Mouse (Mus musculus) embryonic facial prominence, embryonic 11.5 days (tissue): ENCODE data around the gene Amotl2. TPM values are rescaled to one million over a fixed set of nuclear protein-coding genes. Genes with fewer than 3 reads are reported as not detected.

ENCODE experiments used
- ATAC-seq: fragments of 200-750 bp; cut with Nextera tagmentation; replicated peaks from 2 replicates; pipeline ENCODE4 v1.8.0; 2017; ENCODE audit warnings: low read depth; ENCODE audit not compliant: insufficient number of reproducible peaks, low FRiP score, low TSS enrichment
- DNase-seq: peaks from one replicate; pipeline ENCODE4 v3.0.0-alpha.2; 2015; ENCODE audit warnings: low spot score
- H3K27ac ChIP-seq: fragments of 300-500 bp; sonication (generic); replicated peaks from 2 replicates; pipeline ENCODE4 v1.5.1; 2014; ENCODE audit warnings: mild to moderate bottlenecking, low read depth, low read length, control low read depth
- H3K27me3 ChIP-seq: fragments of 300-500 bp; sonication (generic); 2 replicates; pipeline ENCODE4 v1.6.1; 2014; ENCODE audit warnings: mild to moderate bottlenecking, low read length, moderate library complexity, mixed read lengths; ENCODE audit not compliant: control insufficient read depth, insufficient read depth
- H3K36me3 ChIP-seq: fragments of 300-500 bp; sonication (generic); replicated peaks from 2 replicates; pipeline ENCODE4 v1.6.1; 2014; ENCODE audit warnings: low read depth, mild to moderate bottlenecking, low read length, moderate library complexity, mixed read lengths; ENCODE audit not compliant: control insufficient read depth, insufficient read depth
- H3K4me1 ChIP-seq: fragments of 300-500 bp; sonication (generic); 2 replicates; pipeline ENCODE4 v1.6.1; 2014; ENCODE audit warnings: low read length, mixed read lengths; ENCODE audit not compliant: control insufficient read depth, insufficient read depth
- H3K4me2 ChIP-seq: fragments of 300-500 bp; sonication (generic); 2 replicates; pipeline ENCODE4 v1.6.1; 2014; ENCODE audit warnings: low read depth, mild to moderate bottlenecking, control low read depth, low read length, moderate library complexity
- H3K4me3 ChIP-seq: fragments of 300-500 bp; sonication (generic); 2 replicates; pipeline ENCODE4 v1.5.1; 2014; ENCODE audit warnings: low read depth, low read length, control low read depth
- H3K9ac ChIP-seq: fragments of 300-500 bp; sonication (generic); replicated peaks from 2 replicates; pipeline ENCODE4 v1.6.1; 2014; ENCODE audit warnings: mild to moderate bottlenecking, control low read depth, low read length
- H3K9me3 ChIP-seq: fragments of 300-500 bp; sonication (generic); replicated peaks from 2 replicates; pipeline ENCODE4 v1.6.1; 2016; ENCODE audit warnings: mild to moderate bottlenecking, low read length, inconsistent platforms, mixed read lengths; ENCODE audit not compliant: control insufficient read depth
- WGBS: fragments of 180-500 bp; shearing (Covaris S2); extraction: QIAGEN DNeasy Blood & Tissue Kit; methylation state at CpG from one replicate; pipeline ENCODE4 v1.1.7; 2014; 5-methylcytosine and 5-hydroxymethylcytosine counted together
- polyA plus RNA-seq: library from polyadenylated mRNA; unstranded; fragments of >200 nt; fragmentation: Nextera tagmentation; extraction: Ambion mirVana; gene quantifications from 2 replicates; pipeline ENCODE4 v1.2.1, GENCODE M21; 2014

The Amotl2 gene
- polyA plus RNA-seq, 1 experiment from 2014 or later, result 36.0 TPM

DNA sequence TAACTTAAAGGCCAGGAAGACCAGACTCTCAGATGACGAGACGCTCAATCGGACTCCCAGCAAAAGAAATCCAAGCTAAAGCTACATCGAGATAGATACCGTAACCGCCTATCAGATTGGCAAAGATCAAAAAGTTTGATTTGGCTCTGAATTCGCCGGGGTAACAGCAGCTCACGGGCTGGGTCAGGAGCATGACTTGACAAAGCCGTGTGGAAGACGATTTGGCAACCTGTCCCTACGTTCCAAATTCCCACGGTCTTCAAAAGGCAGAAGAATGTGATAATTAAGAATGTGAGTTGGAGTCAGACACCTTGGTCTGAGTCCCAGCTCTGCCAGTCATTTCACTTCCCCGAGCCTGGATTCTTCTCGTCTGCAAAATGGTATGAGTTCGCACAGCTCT is 53.7 kb downstream of the Amotl2 start:
- H3K4me3 ChIP-seq, result no peak overlapping the region
- ATAC-seq, result no peak
- no peak overlapping the region for H3K4me2 ChIP-seq
- H3K36me3 ChIP-seq, result no peaks in the 10 kb centered on the region
- no peak overlapping the region for H3K27ac ChIP-seq
- H3K9ac ChIP-seq, result no peak overlapping the region
- DNase-seq, result no peak
- no peaks in the 10 kb centered on the region for H3K9me3 ChIP-seq
- H3K27me3 ChIP-seq, result no peaks in the 10 kb centered on the region
- no peaks in the 10 kb centered on the region for H3K4me1 ChIP-seq
- WGBS, result 84% methylated on average over 16 of the region's 16 CpGs

DNA sequence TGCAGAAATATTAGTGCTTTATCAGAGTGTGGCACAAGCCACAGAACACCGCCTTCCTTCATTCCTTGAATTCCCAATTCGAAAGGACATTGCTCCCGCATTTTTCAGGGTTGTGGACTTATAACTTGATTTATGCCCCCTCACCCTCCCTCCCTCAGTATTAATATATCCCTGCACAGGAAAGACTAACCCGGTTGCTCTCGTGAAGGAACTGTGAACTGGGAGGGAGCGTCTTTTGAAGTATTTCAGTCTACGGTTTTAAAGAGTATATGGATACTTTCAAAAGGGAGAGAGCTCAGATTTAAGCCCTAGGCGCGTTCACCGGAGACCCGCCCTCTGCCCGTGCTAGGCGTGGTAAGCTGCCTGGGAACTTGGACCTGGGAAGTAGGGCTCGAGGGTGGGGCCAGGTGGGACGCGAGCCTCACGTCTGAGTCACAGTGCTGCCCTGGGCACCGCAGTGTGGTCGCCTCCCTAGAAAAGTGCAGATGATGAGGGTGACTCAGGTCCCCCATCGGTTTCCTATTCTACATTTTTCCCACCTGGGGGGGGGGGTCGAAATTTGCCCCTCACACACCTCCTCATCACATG is 54.9 kb downstream of the Amotl2 start:
- Histone ChIP-seq H3K36me3 (no peaks in the 10 kb centered on the region), H3K27me3 (no peaks in the 10 kb centered on the region), H3K4me2 (no peak overlapping the region), H3K27ac (no peak overlapping the region), H3K9ac (no peak overlapping the region), H3K4me3 (no peak overlapping the region), H3K9me3 (no peaks in the 10 kb centered on the region), H3K4me1 (no peaks in the 10 kb centered on the region)
- DNase-seq (no peak), ATAC-seq (no peak)
- WGBS, result 44% methylated on average over 21 of the region's 21 CpGs

DNA sequence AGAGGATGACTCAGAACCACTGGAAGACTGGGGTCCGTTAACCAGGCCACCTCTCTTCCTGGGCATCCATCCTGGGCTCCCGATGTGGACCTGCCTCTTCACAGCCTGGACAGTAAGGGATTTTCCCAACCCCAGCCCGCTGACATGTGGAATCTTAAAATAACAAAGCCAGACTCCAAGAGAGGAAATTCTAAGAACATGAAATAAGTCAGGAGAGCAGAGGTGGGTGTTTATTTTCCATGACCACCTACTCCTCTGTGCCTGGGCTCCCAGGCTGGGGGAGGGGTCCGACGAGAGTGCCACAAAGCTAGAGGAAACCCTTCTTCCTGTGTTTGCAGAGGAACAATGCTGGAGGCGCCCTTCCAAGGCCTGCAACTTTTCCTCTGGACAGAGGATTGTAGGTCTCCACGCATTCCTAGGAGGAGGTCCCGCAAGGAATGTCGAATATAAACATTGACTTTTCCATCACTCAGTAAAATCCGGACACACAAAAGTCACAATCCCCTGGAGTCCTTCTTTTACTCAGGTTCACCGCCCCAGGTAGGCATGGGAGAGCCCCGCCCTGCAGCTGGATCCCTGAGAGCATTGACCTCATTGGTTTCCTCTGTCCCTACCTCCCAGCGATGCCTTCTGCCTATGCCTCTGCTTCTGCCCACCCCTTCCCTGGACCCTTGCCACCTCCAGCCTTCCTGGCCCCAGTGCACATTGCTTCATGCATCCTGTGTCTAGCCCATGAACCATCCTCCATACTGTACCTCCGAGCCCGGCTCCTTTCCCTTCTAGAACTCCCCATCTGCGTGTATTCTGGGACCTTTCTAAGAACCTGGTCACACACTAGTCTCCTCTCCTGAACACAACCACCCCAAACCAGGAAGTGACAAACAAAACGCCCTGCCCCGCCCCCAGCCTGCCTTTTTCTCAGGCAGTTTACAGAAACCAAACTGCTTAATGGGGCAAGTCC is 61.4 kb downstream of the Amotl2 start:
- Histone ChIP-seq H3K27ac (no peak overlapping the region; the same call in 1 of the 2 replicates), H3K4me3 (no peak overlapping the region), H3K4me2 (no peak overlapping the region), H3K9me3 (no peaks in the 10 kb centered on the region), H3K36me3 (no peaks in the 10 kb centered on the region), H3K27me3 (no peaks in the 10 kb centered on the region), H3K9ac (no peak overlapping the region), H3K4me1 (peaks cover 3% of the 10 kb centered on the region)
- DNase-seq, result peak; percentile 52
- WGBS, result 48% methylated on average over 18 of the region's 18 CpGs
- ATAC-seq, result no peak

DNA sequence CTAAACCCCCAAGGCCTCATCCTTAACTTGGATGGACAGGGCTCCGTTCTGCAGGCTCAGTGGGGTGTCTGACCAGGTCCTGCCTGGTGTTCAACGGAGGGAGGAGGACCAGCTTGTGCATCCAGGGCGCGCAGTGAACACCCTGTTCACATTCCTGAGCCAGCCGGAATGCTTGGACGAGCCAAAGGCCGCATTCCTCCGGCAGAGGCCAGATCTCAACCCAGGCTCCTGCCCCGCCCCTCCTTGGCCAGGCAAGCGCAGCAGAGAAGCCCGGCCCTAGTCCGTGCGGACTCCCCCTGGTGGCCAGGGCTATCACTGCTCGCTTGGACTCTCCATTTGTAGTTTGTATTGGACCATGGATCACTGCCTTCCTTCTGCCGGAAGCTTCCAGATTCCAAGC is 63.0 kb downstream of the Amotl2 start:
- Histone ChIP-seq H3K4me1 (peaks cover 3% of the 10 kb centered on the region), H3K9ac (no peak overlapping the region), H3K4me3 (no peak overlapping the region), H3K27me3 (no peaks in the 10 kb centered on the region), H3K9me3 (no peaks in the 10 kb centered on the region), H3K27ac (no peak overlapping the region), H3K4me2 (no peak overlapping the region), H3K36me3 (no peaks in the 10 kb centered on the region)
- ATAC-seq (peak; percentile 67; the same call in 1 of the 2 replicates), DNase-seq (peak; percentile 84)
- WGBS, result 3% methylated on average over 15 of the region's 15 CpGs

Other genes with a start within 250 kb of the Amotl2 start
- gene Ky, start 210.9 kb upstream of the Amotl2 start, polyA plus RNA-seq, result 0.10 and 0.17 TPM in 2 replicates
- 148 and 161 TPM in 2 replicates for gene Anapc13, start 90.4 kb upstream of the Amotl2 start, polyA plus RNA-seq
- gene Cep63, start 90.1 kb upstream of the Amotl2 start, polyA plus RNA-seq, result 53.2 and 53.7 TPM in 2 replicates
- gene Ryk, start 118.2 kb downstream of the Amotl2 start, polyA plus RNA-seq, result 31.0 and 50.8 TPM in 2 replicates